Mouse (Mus musculus) frontal cortex, adult 2 months (tissue): ENCODE data around the gene Iqce. TPM values are rescaled to one million over a fixed set of nuclear protein-coding genes. Genes with fewer than 3 reads are reported as not detected.

ENCODE experiments used
- DNase-seq, 2 experiments: peaks; one replicate each; pipeline ENCODE4 v3.0.0; 2022; ENCODE audit warnings: low spot score in 1 of 2; ENCODE audit errors: extremely low spot score in 1 of 2
- polyA plus RNA-seq: library from polyadenylated mRNA; depleted of rRNA; stranded (reverse); fragments of >200 nt; gene quantifications from 2 replicates; pipeline ENCODE4 v1.2.3, GENCODE M21; 2012

The Iqce gene
- polyA plus RNA-seq, 1 experiment, result 60.0 TPM

- no peak for DNase-seq
Measured at GRCm38 (mm10) chr5:140662741-140663592, 39.2 kb downstream of the Iqce start.

GRCm38 (mm10) chr5:140661875-140662643, 40.1 kb downstream of the Iqce start:
- peak; percentile 49 to 77 for DNase-seq

GRCm38 (mm10) chr5:140661427-140661826, 40.8 kb downstream of the Iqce start:
- no peak for DNase-seq

GRCm38 (mm10) chr5:140660398-140660797, 41.8 kb downstream of the Iqce start:
- no peak for DNase-seq

- DNase-seq, result peak; percentile 80 to 85
Measured at GRCm38 (mm10) chr5:140659607-140660272, 42.4 kb downstream of the Iqce start.

GRCm38 (mm10) chr5:140654096-140654845, 47.9 kb downstream of the Iqce start:
- no peak for DNase-seq

GRCm38 (mm10) chr5:140652587-140652986, 49.6 kb downstream of the Iqce start:
- no peak for DNase-seq

GRCm38 (mm10) chr5:140651231-140651630, 50.9 kb downstream of the Iqce start:
- no peak for DNase-seq

- DNase-seq, result no peak
Measured at GRCm38 (mm10) chr5:140649881-140650414, 52.2 kb downstream of the Iqce start.

- DNase-seq, result peak; percentile 91 to 97
Measured at GRCm38 (mm10) chr5:140649101-140649667, 53.0 kb downstream of the Iqce start.

GRCm38 (mm10) chr5:140648519-140649100, 53.6 kb downstream of the Iqce start, which contains the start of gene Ttyh3:
Ttyh3 (minus strand) TSS chr5:140649031.
- peak in 1 of 2 experiments; percentile 39 for DNase-seq

- peak; percentile 41 to 67 for DNase-seq
Measured at GRCm38 (mm10) chr5:140647821-140648518, 54.2 kb downstream of the Iqce start.

- peak; percentile 33 to 82 for DNase-seq
Measured at GRCm38 (mm10) chr5:140647031-140647760, 55.0 kb downstream of the Iqce start.

GRCm38 (mm10) chr5:140646171-140646570, 56.0 kb downstream of the Iqce start:
- DNase-seq, result no peak

- no peak for DNase-seq
Measured at GRCm38 (mm10) chr5:140645454-140645853, 56.7 kb downstream of the Iqce start.

GRCm38 (mm10) chr5:140644702-140645201, 57.4 kb downstream of the Iqce start:
- DNase-seq, result no peak

- DNase-seq, result no peak
Measured at GRCm38 (mm10) chr5:140644263-140644662, 57.9 kb downstream of the Iqce start.

GRCm38 (mm10) chr5:140642076-140642475, 60.1 kb downstream of the Iqce start:
- no peak for DNase-seq
